Mouse (Mus musculus) heart, embryonic 15.5 days (tissue): Measurements from ENCODE around the gene Gm11213. TPM values are rescaled to one million over a fixed set of nuclear protein-coding genes. Genes with fewer than 3 reads are reported as not detected.

Experiments used
- ATAC-seq: fragments of 200-750 bp; cut with Nextera tagmentation; replicated peaks from 2 replicates; pipeline ENCODE4 v1.8.0; 2017; ENCODE audit warnings: low read depth, moderate TSS enrichment; ENCODE audit not compliant: insufficient number of reproducible peaks, insufficient read depth, low FRiP score
- H3K27ac ChIP-seq: fragments of 300-500 bp; sonication (generic); 2 replicates; pipeline ENCODE4 v1.5.1; 2015; ENCODE audit warnings: mild to moderate bottlenecking, inconsistent platforms
- H3K27me3 ChIP-seq: fragments of 300-500 bp; sonication (generic); 2 replicates; pipeline ENCODE4 v1.6.1; 2015; ENCODE audit warnings: inconsistent platforms
- H3K36me3 ChIP-seq: fragments of 300-500 bp; sonication (generic); 2 replicates; pipeline ENCODE4 v1.6.1; 2015; ENCODE audit warnings: mild to moderate bottlenecking, inconsistent platforms
- H3K4me1 ChIP-seq: fragments of 300-500 bp; sonication (generic); replicated peaks from 2 replicates; pipeline ENCODE4 v1.6.1; 2015; ENCODE audit warnings: inconsistent platforms
- H3K4me2 ChIP-seq: fragments of 300-500 bp; sonication (generic); 2 replicates; pipeline ENCODE4 v1.6.1; 2015; ENCODE audit warnings: inconsistent platforms, mild to moderate bottlenecking, moderate library complexity
- H3K4me3 ChIP-seq: fragments of 300-500 bp; sonication (generic); 2 replicates; pipeline ENCODE4 v1.5.1; 2015; ENCODE audit warnings: mild to moderate bottlenecking, inconsistent platforms
- H3K9ac ChIP-seq: fragments of 300-500 bp; sonication (generic); 2 replicates; pipeline ENCODE4 v1.6.1; 2015; ENCODE audit warnings: mild to moderate bottlenecking, inconsistent platforms
- H3K9me3 ChIP-seq: fragments of 300-500 bp; sonication (generic); replicated peaks from 2 replicates; pipeline ENCODE4 v1.6.1; 2016; ENCODE audit warnings: inconsistent platforms
- WGBS: fragments of 180-500 bp; shearing (Covaris S2); methylation state at CpG from one replicate; pipeline ENCODE4 v1.1.7; 2015; ENCODE audit warnings: mixed read lengths; 5-methylcytosine and 5-hydroxymethylcytosine counted together
- polyA plus RNA-seq: library from polyadenylated mRNA; unstranded; fragments of >200 nt; fragmentation: Nextera tagmentation; extraction: Ambion mirVana; gene quantifications from 2 replicates; pipeline ENCODE4 v1.2.1, GENCODE M21; 2015

The Gm11213 gene
- polyA plus RNA-seq, 1 experiment from 2014 or later: not detected

- H3K27me3 ChIP-seq: no peaks in the 10 kb centered on the region
- H3K27ac ChIP-seq: no peak overlapping the region
- ATAC-seq: no peak
- no peak overlapping the region for H3K9ac ChIP-seq
- H3K4me2 ChIP-seq: no peak overlapping the region
- WGBS: 84% methylated on average over 14 of the region's 14 CpGs
- no peaks in the 10 kb centered on the region for H3K4me1 ChIP-seq
- no peak overlapping the region for H3K4me3 ChIP-seq
- peaks cover 6% of the 10 kb centered on the region; the same call in 1 of the 2 replicates for H3K36me3 ChIP-seq
- 0 out of 2 replicates have a peak, but pooled peaks cover 4% of the 10 kb centered on the region for H3K9me3 ChIP-seq
Observed at GRCm38 (mm10) chr4:63579649-63580048, 25.4 kb downstream of the Gm11213 start.

GRCm38 (mm10) chr4:63572621-63573020 is 32.4 kb downstream of the Gm11213 start:
- Histone ChIP-seq H3K9me3 (0 out of 2 replicates have a peak, but pooled peaks cover 3% of the 10 kb centered on the region), H3K4me1 (0 out of 2 replicates have a peak, but pooled peaks cover 2% of the 10 kb centered on the region), H3K9ac (no peak overlapping the region), H3K27ac (no peak overlapping the region), H3K27me3 (no peaks in the 10 kb centered on the region), H3K36me3 (peaks cover 3% of the 10 kb centered on the region; the same call in 1 of the 2 replicates), H3K4me3 (no peak overlapping the region), H3K4me2 (no peak overlapping the region)
- 90% methylated on average over 5 of the region's 5 CpGs for WGBS
- no peak for ATAC-seq

DNA sequence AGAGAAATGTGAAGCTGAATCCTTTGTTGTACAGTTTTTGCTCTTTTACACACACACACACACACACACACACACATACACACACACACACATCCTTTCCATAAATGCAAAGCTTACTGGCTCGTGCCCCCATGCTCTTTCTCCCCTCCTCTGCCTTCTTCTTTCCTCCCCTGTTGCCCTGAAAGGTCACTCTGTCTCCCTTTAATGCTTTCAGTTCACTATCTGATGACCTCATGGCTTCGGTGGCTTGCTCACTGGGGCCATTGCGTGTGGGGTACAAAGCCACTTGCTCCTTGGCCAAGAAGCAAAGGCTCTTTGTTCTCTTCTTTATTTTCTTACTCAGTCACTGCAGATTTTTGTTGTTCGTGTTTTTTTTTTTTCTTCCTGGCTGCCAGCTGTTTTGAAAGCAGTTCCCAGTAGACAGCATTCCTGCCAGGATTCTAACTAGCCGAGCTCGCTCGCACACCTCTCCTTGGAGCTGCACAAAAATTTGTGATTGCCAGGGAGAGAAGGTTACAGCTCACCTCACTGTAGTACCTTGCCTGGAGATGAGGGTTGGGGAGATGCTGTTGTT is 34.8 kb downstream of the Gm11213 start:
- H3K27ac ChIP-seq: no peak overlapping the region
- H3K4me3 ChIP-seq: no peak overlapping the region
- H3K27me3 ChIP-seq: no peaks in the 10 kb centered on the region
- no peak overlapping the region for H3K4me2 ChIP-seq
- 0 out of 2 replicates have a peak, but pooled peaks cover 2% of the 10 kb centered on the region for H3K4me1 ChIP-seq
- no peak overlapping the region for H3K9ac ChIP-seq
- no peaks in the 10 kb centered on the region for H3K9me3 ChIP-seq
- H3K36me3 ChIP-seq: no peaks in the 10 kb centered on the region
- ATAC-seq: no peak
- 48% methylated on average over 7 of the region's 7 CpGs for WGBS

- H3K4me2 ChIP-seq: no peak overlapping the region
- H3K4me1 ChIP-seq: 0 out of 2 replicates have a peak, but pooled peaks cover 2% of the 10 kb centered on the region
- H3K36me3 ChIP-seq: no peaks in the 10 kb centered on the region
- H3K9me3 ChIP-seq: no peaks in the 10 kb centered on the region
- H3K9ac ChIP-seq: no peak overlapping the region
- H3K27me3 ChIP-seq: no peaks in the 10 kb centered on the region
- no peak overlapping the region for H3K4me3 ChIP-seq
- H3K27ac ChIP-seq: no peak overlapping the region
- WGBS: 76% methylated on average over 8 of the region's 8 CpGs
- ATAC-seq: no peak
Observed at GRCm38 (mm10) chr4:63569322-63569721, 35.7 kb downstream of the Gm11213 start.

DNA sequence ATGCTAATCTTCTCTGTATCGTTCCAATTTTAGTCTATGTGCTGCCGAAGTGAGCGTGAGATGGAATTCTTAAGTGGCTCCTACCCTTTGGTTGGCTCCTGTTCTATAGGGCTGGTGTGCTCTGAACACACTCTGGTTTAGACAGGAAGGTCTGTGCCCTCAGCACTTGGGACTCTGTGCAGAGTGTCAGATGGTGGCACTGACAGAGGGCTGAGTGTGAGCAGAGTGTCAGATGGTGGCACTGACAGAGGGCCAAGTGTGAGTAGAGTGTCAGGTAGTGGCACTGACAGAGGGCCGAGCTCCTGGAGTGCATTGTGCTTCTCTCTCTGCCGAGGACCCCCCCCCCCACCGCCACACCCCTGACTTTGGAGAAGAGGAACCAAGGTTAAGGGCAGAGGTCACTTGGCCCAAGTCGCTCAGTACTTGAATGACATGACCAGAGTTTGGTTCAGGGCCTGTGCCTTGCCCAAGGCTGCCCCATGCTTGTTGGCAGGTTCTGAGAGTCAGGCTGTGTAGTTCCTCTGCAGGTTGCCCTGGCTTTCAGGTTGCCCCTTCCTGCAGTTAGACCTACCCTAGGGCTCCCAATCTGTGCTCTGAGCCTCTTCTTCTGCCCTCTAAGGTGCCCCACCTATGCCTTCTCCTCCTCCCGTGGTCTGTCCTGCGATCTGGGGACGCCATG is 37.2 kb downstream of the Gm11213 start:
- Histone ChIP-seq H3K27ac (no peak overlapping the region), H3K9ac (no peak overlapping the region), H3K9me3 (no peaks in the 10 kb centered on the region), H3K4me2 (no peak overlapping the region), H3K4me1 (0 out of 2 replicates have a peak, but pooled peaks cover 2% of the 10 kb centered on the region), H3K36me3 (no peaks in the 10 kb centered on the region), H3K27me3 (no peaks in the 10 kb centered on the region), H3K4me3 (no peak overlapping the region)
- peak; percentile 65 for ATAC-seq
- 59% methylated on average over 10 of the region's 10 CpGs for WGBS

DNA sequence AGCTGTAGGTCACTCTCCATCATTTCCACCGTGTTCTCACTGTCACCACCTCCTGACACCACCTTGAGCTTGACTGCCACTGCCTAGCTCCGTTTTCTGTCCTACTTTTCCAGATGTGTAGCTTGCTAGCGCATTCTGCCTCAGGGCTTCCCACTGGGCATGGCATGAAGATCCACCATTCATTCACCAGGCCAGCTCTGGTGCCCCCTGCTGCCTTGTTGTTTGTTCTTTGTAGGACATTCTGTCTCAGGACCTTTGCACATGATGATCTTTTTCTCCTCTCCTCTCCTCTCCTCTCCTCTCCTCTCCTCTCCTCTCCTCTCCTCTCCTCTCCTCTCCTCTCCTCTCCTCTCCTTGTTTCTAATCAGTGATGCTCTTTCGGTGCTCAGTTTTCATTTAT is 42.3 kb downstream of the Gm11213 start:
- Histone ChIP-seq H3K36me3 (no peaks in the 10 kb centered on the region), H3K4me1 (peaks cover 31% of the 10 kb centered on the region), H3K27ac (no peak overlapping the region), H3K9me3 (no peaks in the 10 kb centered on the region), H3K4me2 (no peak overlapping the region), H3K4me3 (no peak overlapping the region), H3K27me3 (no peaks in the 10 kb centered on the region), H3K9ac (no peak overlapping the region)
- no peak for ATAC-seq
- 83% methylated on average over 4 of the region's 4 CpGs for WGBS

DNA sequence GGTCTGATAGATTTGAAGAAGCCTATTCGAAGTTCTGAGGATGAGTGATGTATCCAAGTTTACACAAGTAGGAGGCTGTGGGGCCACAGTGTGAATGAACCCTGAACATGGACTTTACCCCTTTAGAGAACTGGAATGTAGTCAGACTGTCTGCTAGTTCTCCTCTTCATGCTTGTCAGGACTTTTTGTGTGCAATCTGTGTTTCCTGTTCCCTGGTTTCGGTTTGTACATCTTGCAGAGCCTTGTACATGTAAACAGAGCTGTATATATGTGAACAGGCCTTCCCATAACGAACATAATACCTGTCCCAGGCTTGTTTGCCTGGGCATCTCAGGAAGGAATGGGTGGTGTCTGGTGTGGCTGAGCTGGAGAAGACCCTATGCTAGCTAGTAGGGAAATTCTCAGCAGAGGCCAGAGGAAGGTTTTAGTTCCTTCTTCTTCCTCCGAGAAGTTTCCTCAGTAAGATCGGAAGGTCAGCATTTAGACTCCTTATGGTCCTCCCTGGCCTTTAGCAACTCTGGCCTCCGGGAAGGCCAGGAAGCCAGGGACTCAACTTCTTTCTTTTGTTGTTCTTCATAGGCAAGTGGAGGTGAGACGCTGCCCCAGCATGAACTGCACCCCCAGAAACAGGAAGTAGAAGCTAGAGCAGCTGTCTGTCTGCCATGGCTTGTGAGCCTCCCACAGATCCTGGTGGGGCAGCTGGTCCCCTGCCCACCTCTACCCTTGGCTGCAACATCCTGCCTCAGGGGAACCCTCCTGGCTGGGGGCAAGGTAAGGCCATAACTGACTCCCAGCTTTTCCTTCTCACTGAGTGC is 43.0 kb downstream of the Gm11213 start:
- no peaks in the 10 kb centered on the region for H3K9me3 ChIP-seq
- no peak overlapping the region for H3K4me2 ChIP-seq
- H3K4me1 ChIP-seq: peaks cover 36% of the 10 kb centered on the region
- H3K9ac ChIP-seq: no peak overlapping the region
- no peak overlapping the region for H3K27ac ChIP-seq
- H3K36me3 ChIP-seq: no peaks in the 10 kb centered on the region
- ATAC-seq: no peak
- H3K4me3 ChIP-seq: no peak overlapping the region
- H3K27me3 ChIP-seq: no peaks in the 10 kb centered on the region
- WGBS: 66% methylated on average over 7 of the region's 7 CpGs

DNA sequence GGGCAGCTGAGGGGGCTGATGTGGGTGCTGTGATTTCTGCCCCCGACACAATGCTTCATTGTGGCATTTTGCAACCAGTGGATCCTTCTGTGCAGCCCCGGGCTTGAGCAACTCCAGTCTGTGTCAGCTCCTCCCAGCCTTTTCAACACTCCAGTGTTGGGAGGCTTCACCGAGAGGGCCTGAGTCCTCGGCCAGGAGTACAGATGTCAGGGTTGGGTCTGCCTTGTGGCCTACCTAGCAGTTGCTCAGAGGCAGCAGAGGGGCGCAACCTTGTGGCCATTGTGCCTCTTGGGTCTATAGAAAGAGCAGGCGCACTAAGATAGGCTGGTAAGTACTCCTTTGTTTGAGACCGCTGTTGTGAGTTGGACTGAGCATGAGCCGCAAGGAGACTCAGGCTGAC is 45.0 kb downstream of the Gm11213 start:
- Histone ChIP-seq H3K4me3 (no peak overlapping the region), H3K27me3 (no peaks in the 10 kb centered on the region), H3K9me3 (no peaks in the 10 kb centered on the region), H3K4me1 (peaks cover 45% of the 10 kb centered on the region), H3K36me3 (0 out of 2 replicates have a peak, but pooled peaks cover 1% of the 10 kb centered on the region), H3K27ac (no peak overlapping the region), H3K9ac (peak overlapping the region; percentile 22; the same call in 1 of the 2 replicates), H3K4me2 (peak overlapping the region; percentile 93; the same call in 1 of the 2 replicates)
- WGBS: 56% methylated on average over 8 of the region's 8 CpGs
- no peak for ATAC-seq

DNA sequence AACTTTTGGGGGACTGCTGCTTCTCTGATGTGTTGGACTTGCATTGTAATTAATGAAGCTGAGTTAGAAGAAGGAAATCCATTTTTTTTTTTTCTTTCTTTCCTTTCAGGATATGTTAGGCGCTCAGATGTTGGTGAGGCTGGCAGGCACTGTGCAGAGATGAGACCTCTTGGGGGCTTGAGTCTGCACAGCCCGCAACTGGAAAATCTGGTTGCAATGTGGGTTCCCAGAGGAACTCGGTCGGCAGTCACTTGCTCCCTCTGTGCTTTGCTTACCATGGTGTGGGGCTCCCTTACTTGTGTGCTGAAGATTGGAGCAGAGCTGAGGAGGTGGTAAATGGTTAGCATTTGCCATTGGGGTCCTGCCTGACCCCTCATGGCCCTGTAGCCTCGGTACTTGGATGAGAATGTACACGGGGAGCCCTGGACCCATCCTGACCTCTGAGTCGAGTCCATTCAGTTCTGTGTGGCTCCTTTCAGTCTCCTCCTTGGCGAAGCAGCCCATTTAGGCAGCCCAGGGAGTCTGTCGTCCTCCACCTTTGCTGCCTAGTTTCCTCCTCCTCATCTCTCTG is 45.8 kb downstream of the Gm11213 start:
- Histone ChIP-seq H3K4me1 (peaks cover 45% of the 10 kb centered on the region), H3K27me3 (no peaks in the 10 kb centered on the region), H3K4me2 (peak overlapping the region; percentile 93), H3K9ac (peak overlapping the region; percentile 84), H3K36me3 (0 out of 2 replicates have a peak, but pooled peaks cover 6% of the 10 kb centered on the region), H3K4me3 (peak overlapping the region; percentile 66), H3K27ac (peak overlapping the region; percentile 70), H3K9me3 (no peaks in the 10 kb centered on the region)
- 41% methylated on average over 9 of the region's 9 CpGs for WGBS
- ATAC-seq: no peak

- no peaks in the 10 kb centered on the region for H3K9me3 ChIP-seq
- H3K9ac ChIP-seq: peak within 1 kb of the TSS; percentile 84
- under 1% methylated on average over 68 of the region's 81 CpGs for WGBS
- H3K27ac ChIP-seq: peak within 1 kb of the TSS; percentile 70
- H3K4me2 ChIP-seq: peak within 1 kb of the TSS; percentile 93
- peaks cover 45% of the 10 kb centered on the region for H3K4me1 ChIP-seq
- 0 out of 2 replicates have a peak, but pooled peaks cover 6% of the 10 kb centered on the region for H3K36me3 ChIP-seq
- ATAC-seq: peak; percentile 79
- H3K27me3 ChIP-seq: no peaks in the 10 kb centered on the region
- peak within 1 kb of the TSS; percentile 66 for H3K4me3 ChIP-seq
Observed at GRCm38 (mm10) chr4:63558407-63559081, 46.5 kb downstream of the Gm11213 start, which contains the start of gene Tmem268. Gene Tmem268 (plus strand): TSS chr4:63558781.
